Mouse (Mus musculus) midbrain, embryonic 16.5 days (tissue): ENCODE measurements at regions not wholly inside any gene's neighbourhood (a gene's known extent, or its start where the extent isn't known, plus 50 kb on each side); places are given as distances from the start of the nearest gene placed in this dataset.

Source experiments
- ATAC-seq: fragments of 200-750 bp; cut with Nextera tagmentation; 2 replicates; pipeline ENCODE4 v1.8.0; 2017; ENCODE audit warnings: moderate TSS enrichment
- H3K27ac ChIP-seq: fragments of 300-500 bp; sonication (generic); 2 replicates; pipeline ENCODE4 v1.5.1; 2014; ENCODE audit warnings: mild to moderate bottlenecking, low read length, mixed read lengths
- H3K27me3 ChIP-seq: fragments of 300-500 bp; sonication (generic); 2 replicates; pipeline ENCODE4 v1.6.1; 2014; ENCODE audit warnings: low read depth, low read length, mixed read lengths; ENCODE audit not compliant: control insufficient read depth, insufficient read depth
- H3K36me3 ChIP-seq: fragments of 300-500 bp; sonication (generic); 2 replicates; pipeline ENCODE4 v1.6.1; 2014; ENCODE audit warnings: mild to moderate bottlenecking, low read length, moderate library complexity, mixed read lengths; ENCODE audit not compliant: control insufficient read depth, insufficient read depth
- H3K4me1 ChIP-seq: fragments of 300-500 bp; sonication (generic); 2 replicates; pipeline ENCODE4 v1.6.1; 2014; ENCODE audit warnings: mild to moderate bottlenecking, low read length, mixed read lengths; ENCODE audit not compliant: control insufficient read depth, insufficient read depth
- H3K4me2 ChIP-seq: fragments of 300-500 bp; sonication (generic); 2 replicates; pipeline ENCODE4 v1.6.1; 2014; ENCODE audit warnings: mild to moderate bottlenecking, low read length, mixed read lengths
- H3K4me3 ChIP-seq: fragments of 300-500 bp; sonication (generic); 2 replicates; pipeline ENCODE4 v1.5.1; 2014; ENCODE audit warnings: low read depth, mild to moderate bottlenecking, low read length, moderate library complexity, mixed read lengths
- H3K9ac ChIP-seq: fragments of 300-500 bp; sonication (generic); 2 replicates; pipeline ENCODE4 v1.6.1; 2014; ENCODE audit warnings: low read depth, low read length, mixed read lengths
- H3K9me3 ChIP-seq: fragments of 300-500 bp; sonication (generic); replicated peaks from 2 replicates; pipeline ENCODE4 v1.6.1; 2014; ENCODE audit warnings: mild to moderate bottlenecking, low read length, mixed read lengths; ENCODE audit not compliant: control insufficient read depth, poor library complexity, severe bottlenecking
- WGBS: fragments of 180-500 bp; shearing (Covaris S2); extraction: QIAGEN DNeasy Blood & Tissue Kit; methylation state at CpG from one replicate; pipeline ENCODE4 v1.1.7; 2014; 5-methylcytosine and 5-hydroxymethylcytosine counted together

DNA sequence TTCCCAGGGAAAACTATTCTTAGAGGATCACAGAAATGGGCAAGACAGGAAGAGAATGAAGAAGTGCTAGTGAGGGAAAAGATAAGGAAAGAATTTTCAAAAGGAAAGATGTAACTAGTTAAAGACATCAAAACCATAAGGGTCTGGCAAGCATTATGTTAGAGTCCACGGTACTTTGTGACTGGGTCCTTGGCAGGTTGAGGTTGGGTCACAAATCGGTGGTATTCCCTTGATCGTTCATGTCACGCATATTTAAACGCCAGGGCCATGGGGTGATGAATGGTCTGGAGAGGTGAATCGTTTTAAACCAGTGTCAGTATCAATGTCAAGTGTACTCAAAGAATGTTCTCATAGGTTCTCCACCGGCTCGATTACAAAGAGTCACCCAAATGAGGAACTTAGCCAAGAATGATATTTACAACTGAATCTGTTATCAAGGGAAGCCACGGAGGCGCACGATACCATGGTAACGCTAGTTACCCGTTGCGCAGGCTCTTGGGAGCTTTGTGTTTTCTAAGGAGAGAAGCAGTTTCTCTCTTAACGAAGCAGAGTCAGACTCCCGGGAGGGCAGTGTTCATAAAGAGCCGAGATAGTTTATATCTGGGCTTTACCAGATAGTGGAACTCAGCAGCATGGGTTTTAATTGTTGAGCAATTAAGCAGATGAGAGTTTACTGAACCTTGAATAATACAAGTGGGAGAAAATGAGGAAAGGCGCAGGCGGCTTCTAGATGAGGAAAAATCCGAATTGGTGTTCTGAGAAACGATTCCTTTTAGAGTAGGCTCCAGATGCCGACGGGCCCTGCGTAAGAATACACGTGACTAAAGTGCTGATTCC is 124.0 kb downstream of the Cdc42ep3 start:
- H3K9ac ChIP-seq: no peak overlapping the region
- H3K4me2 ChIP-seq: peak overlapping the region; percentile 41
- no peaks in the 10 kb centered on the region for H3K27me3 ChIP-seq
- H3K4me3 ChIP-seq: no peak overlapping the region
- 52% methylated on average over 25 of the region's 25 CpGs for WGBS
- ATAC-seq: peak; percentile 84
- H3K4me1 ChIP-seq: no peaks in the 10 kb centered on the region
- no peak overlapping the region; the same call in 1 of the 2 replicates for H3K27ac ChIP-seq
- no peaks in the 10 kb centered on the region for H3K9me3 ChIP-seq
- H3K36me3 ChIP-seq: no peaks in the 10 kb centered on the region

DNA sequence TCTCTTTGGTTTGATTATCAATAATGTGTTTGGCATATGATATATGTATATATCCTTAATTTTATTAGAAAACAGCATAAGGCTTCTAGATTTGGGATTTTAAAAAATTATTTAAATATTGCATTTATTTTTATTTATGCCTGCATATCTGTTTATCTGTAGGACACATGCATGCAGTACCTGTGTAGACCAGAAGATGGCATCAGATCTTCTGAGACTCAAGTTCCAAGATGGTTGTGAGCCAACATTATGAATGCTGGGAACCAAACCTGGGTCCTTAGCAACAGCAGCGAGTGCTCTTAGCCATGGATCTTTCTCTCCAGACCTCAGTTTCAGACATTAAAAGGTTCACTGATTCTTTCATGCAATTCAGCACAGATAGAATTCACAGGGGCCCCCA is 148.3 kb downstream of the Cdc42ep3 start:
- no peaks in the 10 kb centered on the region for H3K36me3 ChIP-seq
- no peak overlapping the region for H3K4me2 ChIP-seq
- WGBS: 89% methylated on average over 1 of the region's 1 CpGs
- no peak overlapping the region for H3K9ac ChIP-seq
- no peak for ATAC-seq
- H3K9me3 ChIP-seq: no peaks in the 10 kb centered on the region
- no peak overlapping the region for H3K27ac ChIP-seq
- no peak overlapping the region for H3K4me3 ChIP-seq
- no peaks in the 10 kb centered on the region for H3K27me3 ChIP-seq
- H3K4me1 ChIP-seq: no peaks in the 10 kb centered on the region

DNA sequence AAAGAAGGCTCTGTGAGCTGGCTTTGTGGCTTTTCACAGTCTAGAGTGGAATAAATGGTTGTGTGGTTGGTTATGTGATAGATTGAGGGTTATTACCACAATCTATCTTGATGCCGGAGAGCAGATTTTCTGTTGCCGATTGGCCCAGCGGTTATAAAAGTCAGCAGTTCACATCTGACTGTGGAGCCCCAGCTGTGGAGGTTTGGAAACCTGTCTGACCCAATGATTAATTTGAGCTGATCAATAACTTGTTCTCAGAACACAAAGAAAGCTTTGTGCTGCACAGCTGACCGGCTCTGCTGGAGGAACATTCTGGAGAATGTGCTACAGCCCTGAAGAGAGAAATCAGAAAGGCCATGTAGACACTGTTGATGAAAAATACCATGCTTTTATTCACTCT is 148.8 kb downstream of the Cdc42ep3 start:
- Histone ChIP-seq H3K4me3 (no peak overlapping the region), H3K4me1 (no peaks in the 10 kb centered on the region)
- WGBS: 92% methylated on average over 4 of the region's 4 CpGs

DNA sequence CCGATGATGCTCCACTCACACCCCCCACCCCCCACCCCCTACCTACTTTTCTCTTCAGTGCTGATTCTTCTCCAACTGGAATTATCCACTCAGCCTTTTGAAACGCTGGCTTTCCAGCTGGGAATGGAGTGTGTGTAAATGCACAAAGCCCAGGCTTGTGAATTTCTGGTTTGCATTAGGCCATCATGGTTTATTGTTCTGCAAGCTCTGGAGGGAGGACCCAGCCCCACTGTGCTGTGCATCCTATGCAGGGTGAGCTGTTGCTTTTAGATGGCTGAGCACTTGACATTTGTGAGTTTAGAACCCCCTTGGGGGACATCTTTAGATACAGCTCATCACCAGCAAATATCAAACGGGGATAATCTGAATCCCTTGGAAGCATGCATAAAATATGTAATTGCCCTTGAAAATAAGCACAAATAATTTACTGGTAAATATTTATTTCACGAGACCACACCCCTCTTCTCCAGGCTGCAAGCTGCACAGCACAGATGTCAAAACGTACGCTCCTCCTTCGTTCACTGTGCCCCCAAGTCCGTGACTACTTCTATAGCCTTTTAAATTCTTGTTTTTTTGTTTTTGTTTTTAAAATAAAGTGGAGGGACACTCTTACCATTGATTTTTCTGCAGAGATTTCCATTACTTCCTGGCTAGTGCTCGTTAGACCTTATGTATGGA is 148.2 kb downstream of the Qpct start:
- no peak for ATAC-seq

More for the DNA sequence above, 148.8 kb downstream of the Cdc42ep3 start:
- Histone ChIP-seq H3K4me2 (no peak overlapping the region), H3K27ac (no peak overlapping the region), H3K9ac (no peak overlapping the region), H3K36me3 (no peaks in the 10 kb centered on the region), H3K27me3 (no peaks in the 10 kb centered on the region), H3K9me3 (no peaks in the 10 kb centered on the region)
- no peak for ATAC-seq

DNA sequence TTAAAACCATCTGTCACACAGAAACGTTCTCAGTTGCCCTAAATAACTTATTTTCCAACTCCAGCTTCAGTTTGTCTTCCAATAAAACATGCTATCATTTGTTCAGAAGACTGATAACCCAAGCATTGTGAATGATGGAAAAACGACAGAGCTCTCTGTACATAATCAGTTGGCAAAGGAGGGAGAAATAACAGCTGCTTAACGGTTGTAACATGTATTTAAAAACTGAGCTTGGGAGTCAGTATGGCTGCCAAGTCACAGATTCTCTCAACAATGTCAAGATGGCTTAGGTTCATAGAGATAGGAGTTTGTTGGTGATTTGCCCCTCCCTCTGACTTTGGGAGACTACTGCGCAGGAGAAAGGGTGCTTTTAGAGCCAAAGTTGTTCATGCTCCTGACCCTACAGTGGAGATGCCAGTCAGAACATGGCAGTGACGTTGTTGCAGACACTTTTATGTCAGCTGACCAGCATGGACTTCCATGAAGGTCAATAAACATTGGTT is 140.2 kb downstream of the Qpct start:
- no peaks in the 10 kb centered on the region for H3K36me3 ChIP-seq
- H3K9ac ChIP-seq: no peak overlapping the region
- H3K4me3 ChIP-seq: no peak overlapping the region
- no peak for ATAC-seq
- H3K27me3 ChIP-seq: no peaks in the 10 kb centered on the region
- no peak overlapping the region for H3K4me2 ChIP-seq
- WGBS: 76% methylated on average over 5 of the region's 5 CpGs
- no peaks in the 10 kb centered on the region for H3K4me1 ChIP-seq
- H3K27ac ChIP-seq: no peak overlapping the region
- H3K9me3 ChIP-seq: no peaks in the 10 kb centered on the region

More for the DNA sequence above, 148.2 kb downstream of the Qpct start:
- Histone ChIP-seq H3K9ac (no peak overlapping the region), H3K4me1 (0 out of 2 replicates have a peak, but pooled peaks cover 2% of the 10 kb centered on the region), H3K27me3 (no peaks in the 10 kb centered on the region), H3K4me3 (no peak overlapping the region), H3K9me3 (no peaks in the 10 kb centered on the region), H3K4me2 (no peak overlapping the region), H3K27ac (no peak overlapping the region), H3K36me3 (no peaks in the 10 kb centered on the region)
- WGBS: 50% methylated on average over 9 of the region's 9 CpGs

DNA sequence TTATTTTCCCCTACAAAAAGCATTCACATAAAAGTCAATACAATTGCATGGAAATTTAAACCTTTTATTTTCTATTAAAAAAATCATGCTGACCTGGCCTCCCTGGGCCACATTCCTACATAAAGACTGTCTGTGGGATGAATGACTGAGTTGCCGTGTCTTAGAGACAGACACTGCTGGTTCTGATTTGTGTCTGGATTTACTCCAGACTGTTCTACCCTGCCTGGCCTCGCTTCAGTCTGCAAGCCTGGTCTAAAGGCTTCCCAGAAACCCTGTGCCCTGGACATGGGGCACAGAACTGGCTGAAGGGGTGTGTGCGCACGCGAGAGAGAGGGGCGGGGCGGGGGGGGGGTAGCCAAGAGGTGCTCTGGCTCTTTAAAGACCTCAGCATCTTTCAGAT is 136.6 kb downstream of the Qpct start:
- no peak overlapping the region for H3K4me2 ChIP-seq
- no peaks in the 10 kb centered on the region for H3K36me3 ChIP-seq
- H3K27me3 ChIP-seq: no peaks in the 10 kb centered on the region
- no peak overlapping the region for H3K27ac ChIP-seq
- H3K4me1 ChIP-seq: no peaks in the 10 kb centered on the region
- no peak overlapping the region for H3K4me3 ChIP-seq
- no peak overlapping the region for H3K9ac ChIP-seq
- H3K9me3 ChIP-seq: no peaks in the 10 kb centered on the region
- ATAC-seq: no peak
- 73% methylated on average over 7 of the region's 7 CpGs for WGBS

DNA sequence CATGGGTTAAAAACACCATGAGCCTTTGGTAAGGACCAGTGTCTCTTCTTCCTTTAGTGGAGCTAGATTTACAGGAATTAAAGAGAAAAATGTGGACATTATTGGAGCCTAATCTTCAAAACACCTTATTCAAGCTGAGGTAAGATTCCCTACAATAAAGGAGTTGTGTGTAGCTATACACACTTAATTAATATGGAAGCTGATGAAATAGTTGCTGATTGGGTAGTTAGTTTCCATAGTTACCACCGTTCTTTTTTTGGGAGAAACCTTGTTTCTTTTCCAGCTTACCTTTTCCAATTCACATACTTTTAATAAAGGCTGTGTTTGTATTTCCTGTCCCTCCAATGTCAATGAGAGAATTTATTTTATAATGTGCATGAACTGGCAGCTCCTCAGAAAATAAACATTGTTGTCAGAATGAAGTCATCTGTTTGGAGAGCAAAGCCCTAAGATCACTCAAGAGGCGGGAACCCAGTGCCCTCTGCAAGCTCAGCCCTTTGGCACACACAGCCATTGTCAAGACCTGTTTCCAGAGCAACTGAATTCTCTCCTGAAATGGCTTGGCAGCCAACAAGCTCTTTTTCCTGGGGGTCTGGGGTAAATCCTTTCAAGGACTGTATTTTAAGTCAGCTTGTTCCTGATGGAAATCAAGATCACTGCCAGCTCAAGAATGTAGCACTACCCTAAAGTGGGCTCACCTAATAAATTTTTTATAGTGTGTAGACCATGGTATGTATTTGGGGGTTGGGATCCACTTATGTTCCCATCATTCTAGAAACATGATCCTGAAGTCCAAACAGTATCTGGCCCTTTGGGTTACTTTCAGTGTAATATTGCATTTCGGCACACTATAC is 128.8 kb downstream of the Qpct start:
- ATAC-seq: peak; percentile 80; the same call in 1 of the 2 replicates
- no peak overlapping the region for H3K9ac ChIP-seq
- no peak overlapping the region for H3K4me3 ChIP-seq
- 67% methylated on average over 3 of the region's 3 CpGs for WGBS
- H3K36me3 ChIP-seq: no peaks in the 10 kb centered on the region
- no peaks in the 10 kb centered on the region for H3K4me1 ChIP-seq
- no peak overlapping the region for H3K4me2 ChIP-seq
- H3K27me3 ChIP-seq: no peaks in the 10 kb centered on the region
- H3K27ac ChIP-seq: no peak overlapping the region
- no peaks in the 10 kb centered on the region for H3K9me3 ChIP-seq

DNA sequence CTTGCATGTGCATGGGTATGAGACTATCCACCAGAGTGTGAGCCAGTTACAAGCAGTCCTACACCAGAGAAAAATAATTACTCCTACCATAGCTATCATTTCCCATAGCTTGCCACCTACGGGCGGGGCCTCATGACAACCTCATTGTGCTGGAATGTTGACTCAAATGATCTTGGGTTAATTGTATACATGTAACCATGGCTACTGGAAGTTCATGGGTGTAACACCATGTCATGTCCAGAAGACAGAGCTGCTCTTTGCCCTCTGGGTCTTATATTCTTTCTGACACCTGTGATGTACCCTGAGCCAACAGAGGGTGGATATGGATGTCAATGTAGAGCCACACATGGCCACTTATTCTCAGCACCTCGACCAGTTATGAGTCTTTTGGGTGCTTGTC is 125.6 kb downstream of the Qpct start:
- H3K27me3 ChIP-seq: no peaks in the 10 kb centered on the region
- WGBS: 82% methylated on average over 3 of the region's 3 CpGs

More for the DNA sequence above, 125.6 kb downstream of the Qpct start:
- Histone ChIP-seq H3K27ac (no peak overlapping the region), H3K36me3 (no peaks in the 10 kb centered on the region), H3K9ac (no peak overlapping the region), H3K4me3 (no peak overlapping the region), H3K4me2 (no peak overlapping the region), H3K9me3 (no peaks in the 10 kb centered on the region), H3K4me1 (no peaks in the 10 kb centered on the region)
- ATAC-seq: no peak
